ENCODE assay signal across 10 mouse cellular contexts in the genomic region with DNA sequence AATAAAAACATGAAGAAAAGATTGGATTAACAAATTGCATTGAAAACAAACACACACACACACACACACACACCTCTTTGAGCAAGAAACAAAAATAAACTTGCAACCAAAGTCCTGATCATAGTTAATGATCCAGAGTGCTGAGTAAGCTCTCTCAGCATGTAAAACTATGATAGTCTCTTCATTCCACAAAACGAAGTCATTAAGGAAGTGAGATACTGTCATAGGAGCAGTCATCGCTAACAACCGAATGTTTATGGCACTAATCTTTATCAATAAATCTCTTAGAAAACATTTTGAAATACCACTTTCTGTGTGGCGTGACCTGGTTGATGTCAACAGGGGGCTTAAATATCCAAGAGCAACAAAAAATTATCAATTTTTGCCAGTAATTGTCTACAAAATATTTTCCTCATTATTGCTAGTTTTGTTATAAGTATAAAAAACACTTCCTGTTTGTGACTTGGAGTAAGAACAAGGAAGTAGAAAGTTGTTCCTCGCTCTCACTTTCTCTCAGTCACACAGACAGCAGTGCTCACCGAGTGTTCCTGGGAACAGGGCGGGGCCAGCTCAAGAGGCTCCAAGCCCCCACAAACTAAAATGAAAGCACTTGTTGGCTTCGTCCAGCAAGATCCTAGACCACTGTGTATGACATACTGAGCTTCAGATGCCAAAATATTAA.
A peak's percentile ranks its signal among the peaks of the same experiment; 100 is the strongest.
DNase-seq lines count a peak whose midpoint lies in the region; ATAC-seq and TF ChIP-seq lines count a peak whose summit lies in the region.
"Had no signal": no experiment of that assay in that cellular context is flagged by ENCODE, and none has a peak within 500 bp of the region (broad histone marks: within the 10 kb centered on the region; RNA-seq: fewer than 3 reads in every experiment).

No protein-coding gene starts in this region.

- TF ChIP-seq POLR2A in heart, adult 2 months (IDR thresholded peaks at IDR 0.05; ENCODE audit: insufficient read depth, low read depth, low read length), result no peak
- no peak for TF ChIP-seq POLR2A in CH12.LX (IDR thresholded peaks at IDR 0.05; ENCODE audit: low read depth, low read length)

- no peak for TF ChIP-seq CTCF in heart, adult 2 months (IDR thresholded peaks at IDR 0.05)
- TF ChIP-seq CTCF in CH12.LX (conservative IDR thresholded peaks at IDR 0.05 in 1 of 2, IDR thresholded peaks at IDR 0.05 in 1 of 2; ENCODE audit: low read depth in 2 of 2, low read length in 2 of 2), result no peak

- intact Hi-C loops in heart, adult 2 months (cut with DNase I), result no loop called here
- intact Hi-C loops in heart, postnatal 10 days (cut with DNase I), result no loop called here

- peak overlapping the region; percentile 40 for H3K27ac ChIP-seq in heart, adult 2 months
- H3K27ac ChIP-seq in heart, embryonic 12.5 days (ENCODE audit: poor library complexity, severe bottlenecking), result no peak overlapping the region
- H3K27ac ChIP-seq in CH12.LX (ENCODE audit: insufficient read depth, low read depth), result no peak overlapping the region
- H3K27ac ChIP-seq: midbrain, embryonic 12.5 days had no signal

- H3K4me3 ChIP-seq in heart, adult 2 months, result no peak overlapping the region
- no peak overlapping the region for H3K4me3 ChIP-seq in heart, embryonic 12.5 days
- H3K4me3 ChIP-seq in CH12.LX (replicated peaks in 1 of 3; ENCODE audit: low read depth in 2 of 3, low read length in 2 of 3, poor library complexity in 1 of 3), result no peak overlapping the region
- H3K4me3 ChIP-seq: midbrain, embryonic 12.5 days had no signal

- no peak overlapping the region for H3K4me2 ChIP-seq in heart, embryonic 12.5 days
- no peak overlapping the region; the same call in 1 of the 2 replicates for H3K4me2 ChIP-seq in CH12.LX (ENCODE audit: insufficient read depth, low read depth, poor library complexity, severe bottlenecking)
- H3K4me2 ChIP-seq: midbrain, embryonic 12.5 days had no signal

- H3K9ac ChIP-seq in heart, adult 2 months (ENCODE audit: low read depth, low read length), result no peak overlapping the region
- H3K9ac ChIP-seq in heart, embryonic 12.5 days, result no peak overlapping the region
- no peak overlapping the region for H3K9ac ChIP-seq in CH12.LX (ENCODE audit: insufficient read depth, low read depth)
- H3K9ac ChIP-seq: midbrain, embryonic 12.5 days had no signal

- dilution Hi-C loops in CH12.LX (cut with MboI; ENCODE audit: extremely low pct_ligation_motif_present, extremely low pct_unique_long_range_greater_than_20kb, low sequenced_read_pairs), result no loop called here

- no peaks in the 10 kb centered on the region; the same call in 1 of the 2 replicates for H3K79me2 ChIP-seq in heart, adult 2 months (replicated peaks; ENCODE audit: control insufficient read depth, insufficient read depth, low read length)
- H3K79me2 ChIP-seq in CH12.LX (replicated peaks; ENCODE audit: control insufficient read depth, extremely low read depth, insufficient read depth, poor library complexity, severe bottlenecking), result no peaks in the 10 kb centered on the region

- H3K4me1 ChIP-seq in heart, adult 2 months (ENCODE audit: control insufficient read depth, insufficient read depth, low read length), result no peaks in the 10 kb centered on the region
- H3K4me1 ChIP-seq in heart, embryonic 12.5 days (replicated peaks), result peaks cover 9% of the 10 kb centered on the region
- peaks cover 0 to 14% of the 10 kb centered on the region in 2 experiments; a peak in 3 of 4 replicates for H3K4me1 ChIP-seq in CH12.LX (ENCODE audit: control insufficient read depth in 1 of 2, insufficient read depth in 2 of 2)
- H3K4me1 ChIP-seq: midbrain, embryonic 12.5 days had no signal

- ATAC-seq in heart, embryonic 12.5 days (ENCODE audit: insufficient number of reproducible peaks, low FRiP score), result no peak

- H3K9me3 ChIP-seq in heart, embryonic 12.5 days (replicated peaks), result no peaks in the 10 kb centered on the region; the same call in 1 of the 2 replicates
- H3K9me3 ChIP-seq in CH12.LX (replicated peaks; ENCODE audit: low read length), result no peaks in the 10 kb centered on the region
- H3K9me3 ChIP-seq: midbrain, embryonic 12.5 days had no signal

- no peaks in the 10 kb centered on the region; the same call in 1 of the 2 replicates for H3K36me3 ChIP-seq in heart, adult 2 months (ENCODE audit: control insufficient read depth, insufficient read depth, low read length)
- H3K36me3 ChIP-seq in heart, embryonic 12.5 days, result peaks cover 7% of the 10 kb centered on the region; the same call in 1 of the 2 replicates
- peaks cover 2 to 19% of the 10 kb centered on the region in 2 experiments for H3K36me3 ChIP-seq in CH12.LX (replicated peaks in 1 of 2; ENCODE audit: control insufficient read depth in 1 of 2, insufficient read depth in 1 of 2, low read length in 1 of 2)
- H3K36me3 ChIP-seq: midbrain, embryonic 12.5 days had no signal

- peak; percentile 33 for DNase-seq in heart, adult 2 months
- peak; percentile 29 for DNase-seq in CH12.LX (ENCODE audit: extremely low read depth)
- DNase-seq in heart, postnatal 10 days, result peak; percentile 14 to 20
- DNase-seq in lung, postnatal 25 days (ENCODE audit: low spot score), result peak; percentile 53
- DNase-seq in ovary, adult 18-20 months (ENCODE audit: low spot score), result no peak
- no peak for DNase-seq in cerebellum, postnatal 10 days
- no peak for DNase-seq in gastrocnemius, adult 18-20 months (ENCODE audit: low spot score)
- DNase-seq: right cerebral cortex, postnatal 4 days had no signal

- TF ChIP-seq EP300 in heart, adult 2 months (IDR thresholded peaks at IDR 0.05; ENCODE audit: insufficient read depth, low read depth, low read length), result no peak
- TF ChIP-seq EP300 in CH12.LX (IDR thresholded peaks at IDR 0.05; ENCODE audit: low read length), result no peak

- no peaks in the 10 kb centered on the region for H3K27me3 ChIP-seq in heart, adult 2 months (ENCODE audit: control insufficient read depth, insufficient read depth, low read length)
- H3K27me3 ChIP-seq in heart, embryonic 12.5 days (replicated peaks), result no peaks in the 10 kb centered on the region
- H3K27me3 ChIP-seq in CH12.LX (replicated peaks), result no peaks in the 10 kb centered on the region
- H3K27me3 ChIP-seq: midbrain, embryonic 12.5 days had no signal

- 45% methylated on average over 8 of the region's 8 CpGs for WGBS in heart, adult 2 months
- WGBS in heart, embryonic 12.5 days, result 57% methylated on average over 8 of the region's 8 CpGs

- in situ Hi-C loops in CH12.LX (cut with MboI; ENCODE audit: low pct_ligation_motif_present, low pct_unique_long_range_greater_than_20kb, low sequenced_read_pairs), result no loop called here

- no peak for TF ChIP-seq RAD21 in CH12.LX (IDR thresholded peaks at IDR 0.05; ENCODE audit: low read depth, low read length)

TF ChIP-seq in CH12.LX, 34 proteins besides CTCF, POLR2A, EP300 and RAD21:
- no peak for TF ChIP-seq MYC (IDR thresholded peaks at IDR 0.05; ENCODE audit: low read depth, low read length)
- 0 out of 2 replicates have a peak, but pooled peaks have one; percentile 45 for TF ChIP-seq MAFK (IDR thresholded peaks at IDR 0.05; ENCODE audit: insufficient replicate concordance, low read length)
- no peak for TF ChIP-seq ZMIZ1 (IDR thresholded peaks at IDR 0.05; ENCODE audit: low read depth, low read length)
- TF ChIP-seq USF1 (IDR thresholded peaks at IDR 0.05; ENCODE audit: low read depth, low read length), result no peak
- no peak for TF ChIP-seq JUND (conservative IDR thresholded peaks at IDR 0.05; ENCODE audit: low read depth, low read length)
- no peak for TF ChIP-seq TCF12 (IDR thresholded peaks at IDR 0.05; ENCODE audit: low read depth, low read length)
- no peak for TF ChIP-seq HCFC1 (IDR thresholded peaks at IDR 0.05; ENCODE audit: low read depth, low read length)
- peak; percentile 57 for TF ChIP-seq ELF1 (IDR thresholded peaks at IDR 0.05; ENCODE audit: low read depth, low read length)

Comparison
In these comparisons a context has a peak if more than half of its experiments do, and no peak if none do; other contexts are left out.
1. DNase-seq: peak in heart, adult 2 months (2 of 2), CH12.LX (single experiment), heart, postnatal 10 days (2 of 2) and lung, postnatal 25 days (single experiment); none in ovary, adult 18-20 months (single experiment), cerebellum, postnatal 10 days (0 of 2) and gastrocnemius, adult 18-20 months (single experiment).